Mouse (Mus musculus): Measurements from ENCODE around the gene Rbms1.

DNA sequence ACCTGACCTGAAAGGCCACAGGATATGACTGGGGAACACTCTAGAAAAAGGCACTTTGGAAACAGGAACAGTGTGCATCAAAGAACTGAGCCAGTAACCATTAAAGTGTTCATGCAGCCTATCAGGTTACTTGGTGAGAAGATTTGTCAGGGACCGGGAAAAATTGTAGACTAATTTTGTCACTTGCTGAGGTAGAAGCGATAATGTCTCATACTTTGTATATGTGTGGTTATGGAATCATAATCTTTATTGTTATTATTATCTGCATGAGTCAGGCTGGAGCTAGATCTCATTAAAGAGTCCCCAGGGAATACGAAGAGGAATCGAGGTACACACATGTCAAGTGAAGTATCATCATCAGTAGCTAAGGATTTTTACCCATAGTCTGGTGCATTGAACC is 262.0 kb downstream of the Rbms1 start:
- TF ChIP-seq CTCF (IDR thresholded peaks at IDR 0.05; ENCODE audit: control insufficient read depth, insufficient read depth, insufficient read length): no peak
- no peak for TF ChIP-seq MYOG (IDR thresholded peaks at IDR 0.05; ENCODE audit: control insufficient read depth, extremely low read depth, insufficient read length)

Data from C2C12 (cell line).